Mouse (Mus musculus): ENCODE measurements around the gene Ankrd11. TPM values are rescaled to one million over a fixed set of nuclear protein-coding genes. Genes with fewer than 3 reads are reported as not detected.

Gene Ankrd11
- total and polyA plus RNA-seq, 2 experiments from 2014 or later = 24.3 to 65.8 TPM

DNA sequence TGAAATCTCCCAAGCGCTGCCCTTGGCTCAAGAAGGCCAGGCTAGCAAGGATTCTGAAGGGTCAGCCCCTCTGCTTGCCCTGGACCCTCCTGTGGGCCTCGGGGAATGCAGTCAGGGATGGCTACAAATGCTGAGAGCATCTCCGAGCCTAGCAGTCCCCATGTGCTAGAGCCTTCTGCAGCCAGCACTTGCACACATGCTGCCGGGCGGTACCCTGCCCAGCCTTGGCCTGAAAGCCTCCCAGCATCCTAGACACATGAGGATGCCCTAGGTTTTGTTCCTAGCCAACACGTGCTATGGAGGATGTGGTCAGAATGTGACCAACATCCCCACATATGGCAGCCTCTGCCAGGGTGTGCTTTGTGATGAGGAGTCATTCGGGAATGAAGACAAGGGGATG, 187.7 kb downstream of the Ankrd11 start:
- no peak for ATAC-seq (ENCODE audit: insufficient read depth, low read depth)
- 73% methylated on average over 7 of the region's 7 CpGs for WGBS
- Histone ChIP-seq H3K4me2 (ENCODE audit: low read depth, low read length) (no peak overlapping the region), H3K4me3 (ENCODE audit: low read depth, low read length) (no peak overlapping the region), H3K4me1 (ENCODE audit: control insufficient read depth, insufficient read depth) (no peaks in the 10 kb centered on the region), H3K27ac (ENCODE audit: low read depth) (no peak overlapping the region), H3K9ac (replicated peaks; ENCODE audit: low read depth, low read length) (no peak overlapping the region), H3K27me3 (ENCODE audit: control insufficient read depth, insufficient read depth, low read length) (0 out of 2 replicates have a peak, but pooled peaks cover 3% of the 10 kb centered on the region), H3K36me3 (replicated peaks; ENCODE audit: control insufficient read depth, insufficient read depth, low read length) (no peaks in the 10 kb centered on the region), H3K9me3 (replicated peaks; ENCODE audit: control insufficient read depth, low read length) (no peaks in the 10 kb centered on the region)
- TF ChIP-seq CTCF (IDR thresholded peaks at IDR 0.05; ENCODE audit: low read depth) = no peak
- TF ChIP-seq EP300 (IDR thresholded peaks at IDR 0.05; ENCODE audit: low read depth) = no peak
- DNase-seq (ENCODE audit: low spot score) = no peak

DNA sequence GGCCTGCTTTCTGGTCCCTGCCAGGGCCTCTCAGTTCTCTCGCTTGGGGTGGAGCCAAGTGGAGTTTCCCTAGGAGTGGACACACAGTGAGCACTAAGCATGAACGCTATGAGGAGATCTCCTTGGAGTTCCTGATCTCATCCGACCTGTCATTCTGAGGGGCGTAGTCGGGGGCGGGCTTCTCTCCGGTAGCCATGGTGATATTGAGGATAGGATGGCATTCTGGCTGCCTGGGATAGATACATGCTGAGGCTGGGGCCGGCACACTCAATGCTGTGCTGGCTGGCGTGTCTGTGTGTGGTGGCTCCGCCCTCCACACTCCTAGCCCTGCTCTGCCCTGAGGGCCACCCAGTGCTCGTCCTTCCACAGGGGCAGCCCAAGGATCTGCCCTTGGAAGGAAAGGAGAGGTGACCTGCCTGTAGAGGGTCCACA, 188.7 kb downstream of the Ankrd11 start:
- no peak overlapping the region for H3K27ac ChIP-seq (ENCODE audit: low read depth)
- WGBS = 30% methylated on average over 11 of the region's 11 CpGs
- H3K27me3 ChIP-seq (ENCODE audit: control insufficient read depth, insufficient read depth, low read length) = 0 out of 2 replicates have a peak, but pooled peaks cover 3% of the 10 kb centered on the region
- no peak; the same call in 1 of the 2 replicates for ATAC-seq (ENCODE audit: insufficient read depth, low read depth)
- H3K9me3 ChIP-seq (replicated peaks; ENCODE audit: control insufficient read depth, low read length) = no peaks in the 10 kb centered on the region
- no peak for TF ChIP-seq EP300 (IDR thresholded peaks at IDR 0.05; ENCODE audit: low read depth)
- no peak for TF ChIP-seq CTCF (IDR thresholded peaks at IDR 0.05; ENCODE audit: low read depth)
- no peaks in the 10 kb centered on the region for H3K4me1 ChIP-seq (ENCODE audit: control insufficient read depth, insufficient read depth)
- no peaks in the 10 kb centered on the region for H3K36me3 ChIP-seq (replicated peaks; ENCODE audit: control insufficient read depth, insufficient read depth, low read length)
- H3K4me2 ChIP-seq (ENCODE audit: low read depth, low read length) = no peak overlapping the region
- no peak for DNase-seq (ENCODE audit: low spot score)
- no peak overlapping the region for H3K4me3 ChIP-seq (ENCODE audit: low read depth, low read length)
- no peak overlapping the region for H3K9ac ChIP-seq (replicated peaks; ENCODE audit: low read depth, low read length)

DNA sequence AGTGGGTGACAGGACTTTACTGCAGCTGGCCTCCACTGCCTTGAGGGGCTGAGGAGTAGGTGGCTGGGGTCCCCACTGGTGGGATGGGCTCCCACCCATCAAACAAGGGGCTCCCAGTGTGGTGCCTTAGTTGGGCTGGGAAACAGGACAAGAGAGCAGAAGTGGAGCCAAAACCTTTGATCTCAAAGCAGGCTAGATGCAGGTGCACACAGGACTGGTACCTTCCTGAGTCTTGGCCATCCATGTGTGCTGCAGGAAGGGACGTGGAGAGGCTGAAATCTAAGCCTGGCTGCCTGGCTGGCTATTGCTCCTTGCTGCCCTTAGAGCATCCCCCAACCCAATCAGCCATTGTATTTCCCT, 189.6 kb downstream of the Ankrd11 start:
- ATAC-seq (ENCODE audit: insufficient read depth, low read depth) (no peak), DNase-seq (ENCODE audit: low spot score) (no peak)
- Histone ChIP-seq H3K36me3 (replicated peaks; ENCODE audit: control insufficient read depth, insufficient read depth, low read length) (no peaks in the 10 kb centered on the region), H3K4me1 (ENCODE audit: control insufficient read depth, insufficient read depth) (0 out of 2 replicates have a peak, but pooled peaks cover 5% of the 10 kb centered on the region), H3K4me3 (ENCODE audit: low read depth, low read length) (no peak overlapping the region), H3K9me3 (replicated peaks; ENCODE audit: control insufficient read depth, low read length) (no peaks in the 10 kb centered on the region), H3K27ac (ENCODE audit: low read depth) (no peak overlapping the region), H3K9ac (replicated peaks; ENCODE audit: low read depth, low read length) (no peak overlapping the region), H3K27me3 (ENCODE audit: control insufficient read depth, insufficient read depth, low read length) (0 out of 2 replicates have a peak, but pooled peaks cover 3% of the 10 kb centered on the region), H3K4me2 (ENCODE audit: low read depth, low read length) (no peak overlapping the region)
- TF ChIP-seq CTCF (IDR thresholded peaks at IDR 0.05; ENCODE audit: low read depth) = no peak
- no peak for TF ChIP-seq EP300 (IDR thresholded peaks at IDR 0.05; ENCODE audit: low read depth)
- WGBS = 78% methylated on average over 1 of the region's 1 CpGs

DNA sequence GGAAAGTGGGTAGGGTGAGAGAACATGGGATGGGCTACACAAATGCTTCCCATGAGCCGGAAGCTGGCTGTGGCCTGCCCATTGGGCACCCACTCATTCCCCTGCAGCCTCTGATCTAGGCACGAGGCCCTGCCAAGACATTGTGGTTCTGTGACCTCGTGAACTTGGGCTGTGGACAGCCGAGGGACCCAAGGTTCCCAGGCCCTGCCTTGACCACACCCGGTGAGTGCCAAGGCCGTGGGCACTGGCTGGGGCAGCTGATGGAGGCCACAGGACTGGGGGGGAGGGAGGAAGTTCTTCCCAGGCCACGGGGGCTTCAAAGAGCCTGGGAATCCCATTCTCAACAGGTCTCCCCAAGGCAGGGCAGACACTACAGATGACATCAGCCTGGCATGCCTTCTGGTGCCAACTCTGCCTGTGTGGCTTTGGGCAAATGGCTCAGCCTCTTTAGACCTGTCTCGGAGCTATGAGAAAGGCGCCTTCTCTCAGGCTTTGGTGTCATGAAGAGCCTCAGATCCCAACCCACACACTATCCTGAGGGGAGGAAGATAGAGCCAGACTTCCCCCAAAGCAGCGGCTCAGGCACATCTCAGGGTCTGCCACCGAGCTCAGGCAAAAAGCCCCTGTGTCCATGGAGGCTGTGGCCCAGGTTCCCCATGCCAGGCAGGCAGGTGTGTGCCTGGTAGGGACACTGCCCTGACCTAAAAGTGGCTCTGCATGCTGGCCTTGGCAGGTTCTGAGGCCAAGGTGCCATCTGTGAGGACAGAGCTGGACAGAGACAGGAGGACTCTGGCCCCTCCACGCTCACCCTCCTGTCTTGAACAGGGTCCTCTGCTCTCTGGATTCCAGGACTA, 190.2 kb downstream of the Ankrd11 start:
- ATAC-seq (ENCODE audit: insufficient read depth, low read depth) (no peak), DNase-seq (ENCODE audit: low spot score) (no peak)
- no peak overlapping the region for H3K27ac ChIP-seq (ENCODE audit: low read depth)
- no peaks in the 10 kb centered on the region for H3K27me3 ChIP-seq (ENCODE audit: control insufficient read depth, insufficient read depth, low read length)
- H3K4me2 ChIP-seq (ENCODE audit: low read depth, low read length) = no peak overlapping the region
- no peaks in the 10 kb centered on the region for H3K36me3 ChIP-seq (replicated peaks; ENCODE audit: control insufficient read depth, insufficient read depth, low read length)
- H3K9ac ChIP-seq (replicated peaks; ENCODE audit: low read depth, low read length) = no peak overlapping the region
- TF ChIP-seq CTCF (IDR thresholded peaks at IDR 0.05; ENCODE audit: low read depth) (no peak), EP300 (IDR thresholded peaks at IDR 0.05; ENCODE audit: low read depth) (no peak)
- no peak overlapping the region for H3K4me3 ChIP-seq (ENCODE audit: low read depth, low read length)
- 75% methylated on average over 12 of the region's 12 CpGs for WGBS
- H3K4me1 ChIP-seq (ENCODE audit: control insufficient read depth, insufficient read depth) = 0 out of 2 replicates have a peak, but pooled peaks cover 5% of the 10 kb centered on the region
- H3K9me3 ChIP-seq (replicated peaks; ENCODE audit: control insufficient read depth, low read length) = no peaks in the 10 kb centered on the region

DNA sequence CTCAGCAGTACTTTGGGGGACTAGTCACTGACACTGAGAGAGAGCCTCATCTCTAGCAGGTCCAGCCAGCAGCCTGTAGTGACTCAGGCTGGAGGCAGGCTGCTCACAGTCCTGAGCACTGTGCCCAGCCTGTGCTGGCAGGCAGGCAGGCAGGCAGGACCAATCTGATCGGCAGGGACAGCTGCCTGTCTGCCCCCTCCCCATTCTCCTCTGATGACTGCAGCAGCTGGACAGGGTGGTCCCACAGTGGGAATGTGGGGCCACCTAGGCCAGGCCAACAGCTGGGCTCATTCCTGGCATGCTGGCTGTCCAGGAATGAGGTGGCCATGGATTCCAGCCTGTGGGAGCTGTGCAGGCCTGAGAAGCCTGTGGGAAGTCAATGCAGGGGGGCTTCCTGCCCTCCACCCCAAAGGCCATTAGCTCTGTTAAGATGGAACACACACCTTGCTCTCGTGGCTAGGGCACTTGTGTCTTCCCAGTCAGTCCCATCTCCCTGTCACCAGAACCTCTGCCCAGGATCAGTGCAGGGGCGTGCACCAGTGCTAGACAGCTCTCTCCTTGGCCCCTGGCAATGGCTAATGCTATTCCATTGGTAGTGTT, 191.3 kb downstream of the Ankrd11 start:
- H3K9me3 ChIP-seq (replicated peaks; ENCODE audit: control insufficient read depth, low read length) = no peaks in the 10 kb centered on the region
- TF ChIP-seq EP300 (IDR thresholded peaks at IDR 0.05; ENCODE audit: low read depth) = no peak
- no peak for TF ChIP-seq CTCF (IDR thresholded peaks at IDR 0.05; ENCODE audit: low read depth)
- ATAC-seq (ENCODE audit: insufficient read depth, low read depth) = no peak
- no peak for DNase-seq (ENCODE audit: low spot score)
- H3K4me2 ChIP-seq (ENCODE audit: low read depth, low read length) = no peak overlapping the region
- no peaks in the 10 kb centered on the region for H3K36me3 ChIP-seq (replicated peaks; ENCODE audit: control insufficient read depth, insufficient read depth, low read length)
- no peak overlapping the region for H3K27ac ChIP-seq (ENCODE audit: low read depth)
- 70% methylated on average over 3 of the region's 3 CpGs for WGBS
- no peak overlapping the region for H3K9ac ChIP-seq (replicated peaks; ENCODE audit: low read depth, low read length)
- 0 out of 2 replicates have a peak, but pooled peaks cover 5% of the 10 kb centered on the region for H3K4me1 ChIP-seq (ENCODE audit: control insufficient read depth, insufficient read depth)
- 0 out of 2 replicates have a peak, but pooled peaks cover 3% of the 10 kb centered on the region for H3K27me3 ChIP-seq (ENCODE audit: control insufficient read depth, insufficient read depth, low read length)
- H3K4me3 ChIP-seq (ENCODE audit: low read depth, low read length) = no peak overlapping the region

All from heart, postnatal 0 days (tissue).